Mouse (Mus musculus) adipocyte (in vitro differentiated cells): ENCODE data around the gene Cct4.

Source experiments
- DNase-seq: peaks from one replicate; pipeline ENCODE4 v3.0.0-alpha.2; 2016; ENCODE audit warnings: low spot score

Cct4 gene

GRCm38 (mm10) chr11:23047252-23047651 lies 56.9 kb downstream of the Cct4 start:
- no peak for DNase-seq

GRCm38 (mm10) chr11:23047663-23048582 lies 57.6 kb downstream of the Cct4 start:
- DNase-seq = peak; percentile 8

- DNase-seq = no peak
These were observed 59.3 kb downstream of the Cct4 start for GRCm38 (mm10) chr11:23049642-23050041.

- peak; percentile 20 for DNase-seq
These were observed 62.0 kb downstream of the Cct4 start for GRCm38 (mm10) chr11:23052353-23052752.
